Mouse (Mus musculus) liver, embryonic 12.5 days (tissue): ENCODE results near the gene Adap1. TPM values are rescaled to one million over a fixed set of nuclear protein-coding genes. Genes with fewer than 3 reads are reported as not detected.

Source experiments
- ATAC-seq: fragments of 200-750 bp; cut with Nextera tagmentation; 2 replicates; pipeline ENCODE4 v1.8.0; 2017; ENCODE audit warnings: moderate number of reproducible peaks, mild to moderate bottlenecking, moderate library complexity
- H3K27ac ChIP-seq: fragments of 300-500 bp; sonication (generic); 2 replicates; pipeline ENCODE4 v1.5.1; 2016; ENCODE audit warnings: mild to moderate bottlenecking
- H3K27me3 ChIP-seq: fragments of 300-500 bp; sonication (generic); replicated peaks from 2 replicates; pipeline ENCODE4 v1.6.1; 2016; ENCODE audit warnings: mild to moderate bottlenecking, moderate library complexity
- H3K36me3 ChIP-seq: fragments of 300-500 bp; sonication (generic); 2 replicates; pipeline ENCODE4 v1.6.1; 2016; ENCODE audit warnings: mild to moderate bottlenecking, moderate library complexity
- H3K4me1 ChIP-seq: fragments of 300-500 bp; sonication (generic); 2 replicates; pipeline ENCODE4 v1.6.1; 2016
- H3K4me2 ChIP-seq: fragments of 300-500 bp; sonication (generic); 2 replicates; pipeline ENCODE4 v1.6.1; 2016; ENCODE audit warnings: mild to moderate bottlenecking, moderate library complexity
- H3K4me3 ChIP-seq: fragments of 300-500 bp; sonication (generic); 2 replicates; pipeline ENCODE4 v1.5.1; 2016; ENCODE audit warnings: mild to moderate bottlenecking, moderate library complexity
- H3K9ac ChIP-seq: fragments of 300-500 bp; sonication (generic); 2 replicates; pipeline ENCODE4 v1.6.1; 2016; ENCODE audit warnings: mild to moderate bottlenecking, moderate library complexity
- H3K9me3 ChIP-seq: fragments of 300-500 bp; sonication (generic); replicated peaks from 2 replicates; pipeline ENCODE4 v1.6.1; 2016; ENCODE audit warnings: mild to moderate bottlenecking, moderate library complexity
- WGBS: fragments of 180-500 bp; shearing (Covaris S2); methylation state at CpG from one replicate; pipeline ENCODE4 v1.1.7; 2016; ENCODE audit not compliant: insufficient replicate concordance; 5-methylcytosine and 5-hydroxymethylcytosine counted together
- polyA plus RNA-seq: library from polyadenylated mRNA; unstranded; fragments of >200 nt; fragmentation: Nextera tagmentation; extraction: Ambion mirVana; gene quantifications from 2 replicates; pipeline ENCODE4 v1.2.1, GENCODE M21; 2016

Gene Adap1
- 6.7 and 7.3 TPM in 2 replicates for polyA plus RNA-seq

DNA sequence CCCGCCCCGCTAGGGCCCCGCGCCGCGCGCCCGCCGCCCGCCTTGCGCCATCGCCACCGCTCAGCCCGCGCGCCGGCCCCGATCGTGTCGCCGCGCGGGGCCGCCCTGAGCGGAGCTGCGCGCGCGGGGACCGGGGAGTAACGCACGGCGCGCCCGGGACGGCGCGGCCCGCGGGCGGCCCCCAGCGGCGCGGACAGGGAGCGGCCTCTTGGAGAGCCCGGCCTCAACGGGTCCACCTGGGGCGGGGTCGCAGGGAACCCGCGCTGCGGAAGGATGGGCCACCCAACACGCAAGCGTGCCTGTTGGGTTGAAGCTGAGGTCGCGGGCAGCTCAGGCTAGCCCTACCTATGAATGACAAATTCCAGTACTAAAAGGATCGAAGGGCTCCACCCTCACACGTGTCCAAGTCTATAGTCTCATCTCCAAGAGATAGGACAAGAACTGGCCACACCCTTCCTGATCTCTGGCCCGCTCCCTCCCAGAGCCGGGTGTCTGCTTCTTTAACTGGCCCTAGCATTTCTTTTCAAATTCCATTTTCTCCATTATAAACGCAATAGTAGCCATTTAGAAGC, at the start of gene Adap1:
Adap1 (minus strand) TSS at position 228 of the 572 bp plus-strand sequence.
- Histone ChIP-seq H3K4me3 (peak within 1 kb of the TSS; percentile 68), H3K9me3 (no peaks in the 10 kb centered on the region), H3K9ac (peak within 1 kb of the TSS; percentile 74), H3K27me3 (peaks cover 34% of the 10 kb centered on the region), H3K36me3 (no peaks in the 10 kb centered on the region), H3K4me2 (peak within 1 kb of the TSS; percentile 98), H3K4me1 (peaks cover 39% of the 10 kb centered on the region), H3K27ac (peak within 1 kb of the TSS; percentile 67)
- peak; percentile 74 for ATAC-seq
- WGBS = under 1% methylated on average over 61 of the region's 61 CpGs

DNA sequence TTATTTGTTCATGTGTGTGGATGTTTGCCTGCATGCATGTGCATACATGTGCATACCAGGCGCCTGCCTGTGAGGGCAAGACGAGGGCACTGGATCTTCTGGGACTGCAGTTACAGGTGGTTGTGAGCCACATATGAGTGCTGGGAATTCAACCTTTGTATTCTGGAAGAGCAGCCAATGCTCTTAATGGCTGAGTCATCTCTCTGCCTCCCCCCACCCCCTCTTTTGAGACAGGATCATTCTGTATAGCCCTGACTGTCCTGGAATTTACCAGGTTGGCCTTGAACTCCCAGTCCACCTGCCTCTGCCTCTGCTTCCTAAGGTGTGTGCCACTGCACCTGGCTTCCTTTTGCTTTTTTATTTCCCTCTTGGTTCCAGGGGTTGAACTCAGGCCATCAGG, 49.4 kb upstream of the Adap1 start:
- 78% methylated on average over 2 of the region's 2 CpGs for WGBS
- H3K9ac ChIP-seq = no peak overlapping the region
- H3K4me1 ChIP-seq = peaks cover 97% of the 10 kb centered on the region
- H3K9me3 ChIP-seq = no peaks in the 10 kb centered on the region
- H3K4me2 ChIP-seq = no peak overlapping the region
- ATAC-seq = no peak
- H3K27me3 ChIP-seq = no peaks in the 10 kb centered on the region
- no peak overlapping the region for H3K4me3 ChIP-seq
- H3K36me3 ChIP-seq = no peaks in the 10 kb centered on the region
- peak overlapping the region; percentile 52; the same call in 1 of the 2 replicates for H3K27ac ChIP-seq

DNA sequence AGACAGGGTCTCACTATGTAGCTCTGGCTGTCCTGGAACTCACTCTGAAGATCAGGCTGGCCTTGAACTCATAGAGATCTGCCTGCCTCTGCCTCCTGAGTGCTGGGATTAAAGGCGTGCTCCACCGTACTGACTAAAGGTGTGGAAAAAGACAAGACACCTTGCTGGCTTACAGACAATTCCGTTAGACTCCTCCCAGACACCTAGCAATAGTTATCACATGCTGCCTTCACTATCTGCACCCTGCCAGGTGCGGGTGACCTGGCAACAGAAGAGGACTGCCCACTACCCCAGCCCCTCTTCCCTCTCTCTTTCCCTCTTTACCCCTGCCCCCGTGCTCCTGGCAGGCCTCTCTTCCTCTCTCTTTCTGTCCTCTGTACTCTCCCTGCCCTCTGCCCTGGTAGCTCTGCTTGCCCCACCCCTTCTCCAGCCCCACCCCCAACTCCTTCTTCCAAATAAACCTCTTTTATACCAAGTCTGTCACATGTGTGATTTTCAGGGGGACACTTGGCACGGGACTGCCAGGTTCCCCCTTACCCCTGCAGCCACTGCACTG, 48.5 kb upstream of the Adap1 start:
- 53% methylated on average over 6 of the region's 6 CpGs for WGBS
- Histone ChIP-seq H3K9ac (peak overlapping the region; percentile 49), H3K36me3 (no peaks in the 10 kb centered on the region), H3K4me3 (no peak overlapping the region), H3K27me3 (no peaks in the 10 kb centered on the region), H3K27ac (peak overlapping the region; percentile 67), H3K4me2 (0 out of 2 replicates have a peak overlapping the region, but pooled peaks have one; percentile 21), H3K4me1 (peaks cover 96% of the 10 kb centered on the region), H3K9me3 (no peaks in the 10 kb centered on the region)
- no peak for ATAC-seq

DNA sequence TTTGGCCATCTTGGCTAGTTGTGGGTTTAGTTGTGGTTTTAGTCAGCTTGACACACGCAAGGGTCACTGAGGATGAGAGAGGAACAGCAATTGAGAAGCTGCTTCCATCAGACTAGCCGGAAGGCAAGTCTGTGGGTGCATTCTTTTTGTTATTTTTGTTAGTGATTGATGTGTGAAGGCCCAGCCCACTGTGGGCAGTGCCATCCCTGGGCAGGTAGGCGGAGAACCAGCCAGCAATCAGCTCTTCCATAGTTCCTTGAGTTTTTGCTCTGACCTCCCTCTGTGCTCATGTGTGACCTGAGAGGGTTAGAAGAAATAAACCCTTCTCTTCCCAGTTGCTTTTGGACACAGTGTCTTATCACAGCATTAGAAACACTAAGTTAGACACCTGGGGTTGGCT, 47.7 kb upstream of the Adap1 start:
- H3K9me3 ChIP-seq = no peaks in the 10 kb centered on the region
- ATAC-seq = no peak
- 0 out of 2 replicates have a peak, but pooled peaks cover 4% of the 10 kb centered on the region for H3K36me3 ChIP-seq
- 63% methylated on average over 3 of the region's 3 CpGs for WGBS
- no peak overlapping the region for H3K4me3 ChIP-seq
- H3K9ac ChIP-seq = peak overlapping the region; percentile 94; the same call in 1 of the 2 replicates
- H3K4me1 ChIP-seq = peaks cover 96% of the 10 kb centered on the region
- peak overlapping the region; percentile 92 for H3K27ac ChIP-seq
- H3K27me3 ChIP-seq = no peaks in the 10 kb centered on the region
- H3K4me2 ChIP-seq = peak overlapping the region; percentile 85

DNA sequence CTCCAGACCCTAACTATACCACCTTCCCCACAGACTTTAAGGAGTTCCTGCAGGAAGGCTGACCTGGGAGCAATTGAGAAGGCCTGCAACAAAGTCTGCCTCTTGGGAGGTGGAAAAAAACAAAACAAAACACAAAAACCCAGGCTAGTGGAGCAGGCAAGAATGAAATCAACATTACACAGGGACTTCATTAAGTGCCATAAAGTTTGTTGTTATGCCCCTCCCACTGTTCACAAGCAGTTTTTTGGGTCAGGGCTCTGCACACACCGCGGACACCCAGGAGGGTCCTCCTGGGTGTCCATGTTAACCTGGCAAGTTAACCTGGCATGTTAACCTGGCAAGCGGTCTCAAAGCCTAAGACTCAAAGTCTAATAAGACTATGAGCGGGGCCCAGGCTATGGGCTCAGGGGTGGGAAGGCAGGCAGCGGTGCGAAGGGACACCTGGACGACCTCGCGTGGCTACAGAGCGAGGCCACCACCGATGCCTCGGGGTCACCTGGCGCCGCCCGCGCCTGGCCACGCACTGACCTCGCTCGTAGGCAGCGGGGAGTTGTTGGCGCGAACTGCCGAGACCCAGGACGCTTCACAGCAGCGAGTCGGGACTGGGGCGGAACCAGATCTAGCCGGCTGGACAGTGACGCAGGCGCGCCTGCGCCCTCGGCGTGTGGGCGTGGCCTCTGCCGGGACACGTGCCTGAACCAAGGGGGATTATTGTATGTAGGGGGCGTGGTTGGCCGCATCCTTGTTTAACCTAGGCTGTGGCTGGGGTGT, 46.4 kb upstream of the Adap1 start:
- H3K4me2 ChIP-seq = peak overlapping the region; percentile 85
- no peaks in the 10 kb centered on the region for H3K9me3 ChIP-seq
- H3K4me1 ChIP-seq = peaks cover 96% of the 10 kb centered on the region
- no peaks in the 10 kb centered on the region for H3K27me3 ChIP-seq
- H3K27ac ChIP-seq = peak overlapping the region; percentile 92
- WGBS = 2% methylated on average over 39 of the region's 39 CpGs
- 0 out of 2 replicates have a peak, but pooled peaks cover 4% of the 10 kb centered on the region for H3K36me3 ChIP-seq
- ATAC-seq = peak; percentile 90
- peak overlapping the region; percentile 94 for H3K9ac ChIP-seq
- H3K4me3 ChIP-seq = peak overlapping the region; percentile 68

DNA sequence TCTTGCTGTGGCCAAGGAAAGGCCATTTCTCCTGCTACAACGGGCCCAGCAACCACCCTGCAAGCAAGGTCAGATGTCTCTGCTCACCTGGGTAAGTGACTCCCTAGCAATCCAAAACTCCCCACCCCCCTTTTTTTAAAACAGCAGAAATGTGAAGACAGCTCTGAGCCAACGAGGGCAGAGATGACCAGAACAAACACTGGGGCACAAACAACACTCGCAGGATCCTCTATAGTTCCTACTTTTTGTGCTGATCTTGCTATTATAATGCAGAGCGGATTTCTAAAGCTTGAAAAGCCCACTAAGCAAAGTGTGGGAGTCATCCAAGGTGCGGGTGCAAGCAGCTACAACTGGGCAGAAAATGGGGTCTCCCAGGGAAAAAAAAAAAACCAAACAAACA, 45.7 kb upstream of the Adap1 start:
- H3K27ac ChIP-seq = peak overlapping the region; percentile 92
- H3K36me3 ChIP-seq = 0 out of 2 replicates have a peak, but pooled peaks cover 4% of the 10 kb centered on the region
- peaks cover 96% of the 10 kb centered on the region for H3K4me1 ChIP-seq
- peak overlapping the region; percentile 94 for H3K9ac ChIP-seq
- H3K9me3 ChIP-seq = no peaks in the 10 kb centered on the region
- H3K4me2 ChIP-seq = peak overlapping the region; percentile 85
- 57% methylated on average over 5 of the region's 5 CpGs for WGBS
- peak overlapping the region; percentile 68 for H3K4me3 ChIP-seq
- no peak for ATAC-seq
- no peaks in the 10 kb centered on the region for H3K27me3 ChIP-seq

DNA sequence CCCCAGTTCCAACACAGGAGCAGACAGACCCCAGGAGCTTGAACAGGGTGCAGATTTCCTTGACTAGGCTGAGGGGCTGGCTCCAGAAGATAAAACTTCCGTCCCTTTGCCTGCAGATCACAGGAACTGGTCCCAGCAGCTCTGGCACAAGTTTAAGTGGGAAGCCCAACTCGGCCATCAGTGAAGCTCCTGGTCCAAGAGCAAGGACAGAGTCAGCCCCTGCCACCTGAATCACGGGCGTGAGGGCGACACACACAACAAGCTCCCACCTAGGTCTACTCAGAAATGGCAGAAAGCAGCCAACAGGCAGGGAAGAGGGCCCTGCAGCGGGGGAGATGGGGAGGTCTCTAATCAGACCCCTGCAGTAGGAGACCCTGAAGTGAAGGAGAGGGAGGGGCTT, 44.9 kb upstream of the Adap1 start:
- peaks cover 96% of the 10 kb centered on the region for H3K4me1 ChIP-seq
- H3K27ac ChIP-seq = peak overlapping the region; percentile 92
- peak overlapping the region; percentile 94 for H3K9ac ChIP-seq
- WGBS = 62% methylated on average over 6 of the region's 6 CpGs
- H3K4me2 ChIP-seq = peak overlapping the region; percentile 85
- no peaks in the 10 kb centered on the region for H3K27me3 ChIP-seq
- ATAC-seq = no peak
- H3K36me3 ChIP-seq = 0 out of 2 replicates have a peak, but pooled peaks cover 4% of the 10 kb centered on the region
- H3K4me3 ChIP-seq = no peak overlapping the region
- no peaks in the 10 kb centered on the region for H3K9me3 ChIP-seq

DNA sequence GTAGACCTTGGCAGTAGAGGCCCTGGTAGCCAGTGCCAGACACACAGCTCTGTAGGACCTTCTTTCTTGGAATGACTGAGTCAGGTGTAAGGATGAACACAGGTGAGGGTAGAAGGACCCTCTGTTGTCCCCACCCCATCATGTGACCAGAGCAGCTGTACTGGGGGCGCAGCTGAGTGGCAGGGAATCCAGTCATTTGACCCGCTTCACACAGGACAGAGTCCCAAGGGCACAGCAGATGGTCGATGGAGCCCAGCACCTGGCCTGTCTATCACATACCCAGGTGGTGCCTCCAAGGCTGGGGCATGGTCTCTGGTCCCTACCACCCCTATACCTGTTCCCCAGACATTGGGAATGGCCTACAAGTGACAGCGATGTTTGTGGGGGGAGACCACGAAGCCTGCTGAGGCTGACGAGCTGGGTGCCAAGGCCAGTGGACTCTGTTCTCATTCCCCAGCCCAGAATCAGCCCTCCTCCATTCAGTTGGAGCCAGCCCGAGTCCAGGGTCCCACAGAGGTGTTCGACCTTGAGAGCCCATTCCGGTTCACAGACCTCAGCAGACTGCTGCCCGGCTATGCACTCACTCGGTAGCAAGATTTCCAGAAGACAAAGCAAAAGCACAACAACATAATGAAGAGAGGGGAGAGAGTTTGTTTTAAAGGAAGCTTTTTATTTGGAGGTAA, 43.4 kb upstream of the Adap1 start:
- 0 out of 2 replicates have a peak, but pooled peaks cover 4% of the 10 kb centered on the region for H3K36me3 ChIP-seq
- no peak overlapping the region; the same call in 1 of the 2 replicates for H3K4me2 ChIP-seq
- H3K4me1 ChIP-seq = peaks cover 95% of the 10 kb centered on the region
- H3K27ac ChIP-seq = peak overlapping the region; percentile 92
- no peaks in the 10 kb centered on the region for H3K9me3 ChIP-seq
- 78% methylated on average over 11 of the region's 11 CpGs for WGBS
- no peak overlapping the region for H3K4me3 ChIP-seq
- no peak for ATAC-seq
- H3K27me3 ChIP-seq = no peaks in the 10 kb centered on the region
- H3K9ac ChIP-seq = no peak overlapping the region

DNA sequence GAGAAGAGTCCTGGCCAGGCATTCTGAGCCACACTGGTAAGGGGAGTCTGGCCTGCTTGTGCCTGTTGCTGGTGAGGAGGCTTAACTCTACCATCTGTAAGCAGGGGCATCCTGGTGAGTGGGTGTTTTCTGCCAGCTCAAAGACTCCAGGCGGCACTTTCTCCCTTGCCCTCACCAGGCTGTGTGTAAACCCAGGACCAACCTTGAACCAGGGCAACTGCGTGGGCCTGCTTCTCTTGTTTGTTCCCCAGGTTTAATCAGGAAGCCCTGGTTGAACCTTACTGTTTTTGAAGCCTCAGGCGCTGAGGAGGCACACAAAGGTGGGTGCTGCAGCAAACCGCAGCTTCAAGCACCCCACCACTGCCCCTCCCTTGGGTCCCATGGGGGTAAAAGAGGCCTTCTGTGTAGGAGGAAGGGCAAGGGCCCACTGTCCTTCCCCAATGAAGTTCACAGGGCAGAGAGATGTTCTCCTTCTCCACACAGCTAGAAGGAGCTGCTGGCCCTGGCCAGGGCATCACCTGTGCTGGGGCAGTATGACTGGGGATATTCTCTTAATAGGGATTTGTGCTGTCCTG, 42.5 kb upstream of the Adap1 start:
- no peak overlapping the region for H3K4me2 ChIP-seq
- 79% methylated on average over 4 of the region's 4 CpGs for WGBS

DNA sequence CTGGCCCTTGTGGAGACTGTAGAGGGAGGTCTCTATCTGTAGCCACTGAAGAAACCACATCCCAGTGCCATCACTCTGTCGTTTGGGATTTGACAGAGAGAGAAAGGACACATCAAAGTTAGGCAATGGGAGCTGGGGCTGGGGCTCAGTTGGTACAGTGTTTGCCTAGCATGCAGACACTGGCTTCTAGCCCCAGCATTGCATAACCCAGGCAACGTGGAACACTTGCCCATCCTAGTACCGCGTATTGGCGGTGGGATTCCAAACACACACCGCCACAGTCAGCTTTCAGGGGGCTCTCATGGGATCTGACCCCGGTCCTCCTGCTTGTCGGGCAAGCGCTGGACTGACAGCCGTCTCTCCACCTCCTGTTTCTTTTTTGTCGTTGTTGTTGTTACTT, 41.1 kb upstream of the Adap1 start:
- Histone ChIP-seq H3K27ac (peak overlapping the region; percentile 45), H3K9me3 (no peaks in the 10 kb centered on the region), H3K9ac (no peak overlapping the region), H3K4me1 (peaks cover 76% of the 10 kb centered on the region), H3K36me3 (0 out of 2 replicates have a peak, but pooled peaks cover 4% of the 10 kb centered on the region), H3K4me2 (no peak overlapping the region), H3K4me3 (no peak overlapping the region), H3K27me3 (no peaks in the 10 kb centered on the region)
- no peak for ATAC-seq
- 68% methylated on average over 11 of the region's 11 CpGs for WGBS

More for the DNA sequence above, 42.5 kb upstream of the Adap1 start:
- no peak overlapping the region for H3K9ac ChIP-seq
- no peak overlapping the region for H3K4me3 ChIP-seq
- H3K27ac ChIP-seq = peak overlapping the region; percentile 92
- no peaks in the 10 kb centered on the region for H3K9me3 ChIP-seq
- ATAC-seq = no peak
- peaks cover 87% of the 10 kb centered on the region for H3K4me1 ChIP-seq
- 0 out of 2 replicates have a peak, but pooled peaks cover 4% of the 10 kb centered on the region for H3K36me3 ChIP-seq
- H3K27me3 ChIP-seq = no peaks in the 10 kb centered on the region

DNA sequence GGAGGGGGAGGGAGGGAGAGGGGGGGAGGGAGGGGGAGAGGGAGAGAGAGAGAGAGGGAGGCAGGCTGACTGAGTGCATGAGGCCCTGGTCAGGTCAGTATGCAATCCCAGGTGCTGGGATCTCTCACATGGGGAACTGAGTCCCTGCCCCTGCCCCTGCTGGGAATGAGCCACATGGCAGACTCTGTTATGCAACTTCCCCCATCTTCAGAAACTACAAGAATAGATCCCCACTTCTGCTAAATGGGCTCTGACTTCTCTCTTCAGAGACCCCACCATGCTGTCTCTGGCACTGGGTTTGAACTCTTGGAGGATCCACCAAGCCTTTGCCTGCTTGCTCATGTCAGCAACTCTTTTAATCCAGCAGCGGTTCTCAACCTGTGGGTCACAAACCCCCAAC, 40.4 kb upstream of the Adap1 start:
- Histone ChIP-seq H3K36me3 (0 out of 2 replicates have a peak, but pooled peaks cover 9% of the 10 kb centered on the region), H3K27ac (peak overlapping the region; percentile 45), H3K27me3 (no peaks in the 10 kb centered on the region), H3K4me1 (peaks cover 69% of the 10 kb centered on the region), H3K4me3 (no peak overlapping the region), H3K9ac (no peak overlapping the region), H3K9me3 (no peaks in the 10 kb centered on the region), H3K4me2 (no peak overlapping the region)
- WGBS = 29% methylated on average over 1 of the region's 1 CpGs
- no peak for ATAC-seq
